Mouse (Mus musculus): ENCODE data around the gene Wdr24.

The Wdr24 gene

DNA sequence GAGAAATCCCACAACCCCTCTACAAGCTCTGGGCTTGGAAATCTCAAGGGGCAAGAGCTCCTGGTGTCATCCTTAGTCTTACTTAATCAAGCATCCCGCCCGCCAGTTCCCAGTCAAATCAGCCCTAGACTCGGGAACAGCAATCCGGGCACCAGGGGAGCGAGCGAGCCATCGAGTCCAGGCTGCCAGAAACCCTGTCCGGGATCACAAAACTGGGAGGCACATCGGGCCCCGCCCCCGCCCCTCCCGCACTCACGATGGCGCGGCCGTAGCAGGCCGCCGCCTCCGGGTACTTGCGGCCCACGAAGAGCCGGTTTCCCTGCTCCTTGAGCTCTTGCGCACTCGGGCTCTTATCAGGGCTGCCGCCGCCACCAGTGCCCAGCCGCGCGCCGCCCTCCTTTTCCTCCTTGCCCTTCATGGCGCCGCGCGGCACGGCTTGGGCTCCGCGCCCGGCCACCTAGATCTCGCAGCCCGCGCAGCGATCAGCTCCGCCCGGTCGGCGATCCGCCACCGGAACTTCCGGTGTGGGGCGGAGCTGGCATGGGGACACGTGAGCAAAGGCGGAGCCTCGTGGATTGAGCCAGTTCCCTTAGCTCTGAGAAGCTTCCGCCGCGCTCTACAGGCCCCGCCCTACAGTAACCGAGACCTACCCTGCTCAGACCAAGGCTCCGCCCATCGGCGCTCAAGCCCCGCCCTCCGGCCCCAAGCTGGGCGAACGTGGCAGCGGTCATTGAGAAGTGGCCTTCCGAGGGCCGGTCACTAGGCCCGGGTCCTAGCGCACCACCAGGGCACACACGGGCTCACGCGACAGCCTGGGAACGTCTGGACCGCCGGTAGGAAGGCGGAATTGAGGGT lies 9.2 kb downstream of the Wdr24 start:
- peak; percentile 99 for DNase-seq

- peak; percentile 96 for DNase-seq
Observed at GRCm38 (mm10) chr17:25833291-25833663, 9.8 kb downstream of the Wdr24 start, which contains the start of gene Stub1. TSS of gene Stub1 (minus strand) at chr17:25833404.

DNA sequence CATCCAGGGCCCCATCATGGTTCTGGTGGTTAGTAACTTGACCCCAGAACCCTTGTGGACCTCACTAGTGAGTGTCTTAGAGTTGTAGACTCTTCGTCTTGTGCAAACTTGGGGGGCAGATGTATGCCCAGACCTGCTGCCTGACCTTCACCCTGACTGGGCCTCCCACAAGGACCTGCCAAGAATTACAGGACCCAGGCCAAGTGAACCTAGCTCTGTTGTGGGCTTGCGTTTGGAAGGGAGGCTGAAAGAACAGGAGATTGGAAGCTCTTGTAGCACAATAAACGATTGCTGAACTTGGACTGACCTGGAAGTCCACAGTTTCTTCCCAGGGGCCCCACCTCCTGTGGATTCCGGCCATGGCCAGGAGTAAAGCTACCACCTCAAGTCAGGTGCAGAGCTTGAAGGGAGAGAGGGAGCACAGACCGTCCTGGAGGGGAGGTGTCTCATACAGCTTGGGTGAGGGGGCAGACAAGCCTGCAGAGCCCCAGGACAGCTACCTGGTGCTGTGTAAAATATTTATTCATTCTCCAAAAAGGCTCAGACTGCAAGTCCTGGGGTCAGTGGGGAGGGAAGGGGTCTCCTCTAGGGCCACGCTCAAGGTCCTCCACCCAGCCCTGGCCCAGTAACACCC lies 10.7 kb downstream of the Wdr24 start:
- no peak for DNase-seq

GRCm38 (mm10) chr17:25834595-25835222 lies 11.3 kb downstream of the Wdr24 start:
- no peak for DNase-seq

GRCm38 (mm10) chr17:25835301-25835700 lies 11.9 kb downstream of the Wdr24 start:
- DNase-seq = no peak

- no peak for DNase-seq
Observed at GRCm38 (mm10) chr17:25835816-25836215, 12.4 kb downstream of the Wdr24 start.

- no peak for DNase-seq
Observed at GRCm38 (mm10) chr17:25836397-25837075, 13.1 kb downstream of the Wdr24 start.

- peak; percentile 84 for DNase-seq
Observed at GRCm38 (mm10) chr17:25837076-25837410, 13.6 kb downstream of the Wdr24 start, which contains the start of gene Rhbdl1. TSS of gene Rhbdl1 (minus strand) at chr17:25837295.

DNA sequence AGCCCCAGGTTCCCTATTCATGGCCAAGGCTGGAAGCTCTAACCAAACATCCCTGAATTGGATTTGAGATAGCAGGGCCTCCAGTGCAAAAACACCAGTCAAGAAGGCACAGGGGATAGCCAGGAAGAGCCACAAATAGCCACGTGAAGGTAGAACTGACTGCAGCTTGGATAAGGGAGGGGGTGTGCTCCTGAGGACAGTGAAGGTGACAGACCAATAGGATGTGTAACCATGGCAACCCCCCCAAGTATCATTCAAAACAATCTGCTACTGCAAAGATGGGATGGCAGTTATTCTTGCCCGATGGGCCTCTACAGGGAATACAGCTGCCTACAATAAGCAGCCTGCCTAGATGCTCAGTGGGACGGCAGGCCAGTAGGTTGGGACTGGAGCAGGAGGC lies 14.1 kb downstream of the Wdr24 start:
- peak; percentile 59 for DNase-seq

GRCm38 (mm10) chr17:25838904-25839303 lies 15.5 kb downstream of the Wdr24 start:
- DNase-seq = no peak

- no peak for DNase-seq
Observed at GRCm38 (mm10) chr17:25839455-25840235, 16.2 kb downstream of the Wdr24 start.

GRCm38 (mm10) chr17:25840519-25840918 lies 17.1 kb downstream of the Wdr24 start:
- no peak for DNase-seq

DNA sequence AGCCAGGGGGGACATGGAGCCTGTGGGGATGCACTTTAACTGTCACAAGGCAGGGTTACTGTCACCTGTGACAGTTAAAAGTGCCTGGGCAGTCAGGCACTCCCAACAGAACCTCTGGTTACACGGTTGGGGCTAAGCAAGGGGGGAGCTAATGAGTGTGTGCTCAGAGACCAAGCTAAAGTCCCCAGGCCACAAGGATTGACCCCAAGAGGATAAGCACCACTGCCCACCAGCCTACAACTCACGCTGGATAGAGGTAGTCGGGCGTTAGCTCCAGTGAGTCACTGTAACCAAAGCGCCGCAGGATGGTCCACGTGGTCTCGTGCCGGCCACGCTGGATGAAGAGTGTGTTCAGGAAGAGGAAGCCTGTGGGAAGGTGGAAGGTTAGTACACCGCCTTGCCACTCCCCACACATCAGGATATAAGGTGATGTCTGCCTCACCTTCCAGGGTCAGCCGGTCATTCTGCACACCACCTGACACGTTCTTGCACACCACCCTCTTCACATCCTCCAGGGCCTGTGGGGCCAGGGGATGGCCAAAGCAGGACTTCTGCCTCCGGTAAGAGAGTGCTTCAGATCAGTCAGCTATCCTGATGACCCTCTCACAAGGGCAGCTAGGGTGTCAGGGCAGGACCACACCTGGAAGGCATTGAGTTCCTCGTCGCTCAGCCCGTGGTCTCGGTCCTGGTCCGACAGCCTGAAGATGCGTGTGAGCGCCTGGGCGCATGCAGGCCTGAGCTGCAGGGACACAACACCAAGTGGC lies 17.9 kb downstream of the Wdr24 start, which contains the start of gene Gm20683:
Gm20683 (minus strand) TSS at position 647 of the 764 bp plus-strand sequence.
- no peak for DNase-seq

DNA sequence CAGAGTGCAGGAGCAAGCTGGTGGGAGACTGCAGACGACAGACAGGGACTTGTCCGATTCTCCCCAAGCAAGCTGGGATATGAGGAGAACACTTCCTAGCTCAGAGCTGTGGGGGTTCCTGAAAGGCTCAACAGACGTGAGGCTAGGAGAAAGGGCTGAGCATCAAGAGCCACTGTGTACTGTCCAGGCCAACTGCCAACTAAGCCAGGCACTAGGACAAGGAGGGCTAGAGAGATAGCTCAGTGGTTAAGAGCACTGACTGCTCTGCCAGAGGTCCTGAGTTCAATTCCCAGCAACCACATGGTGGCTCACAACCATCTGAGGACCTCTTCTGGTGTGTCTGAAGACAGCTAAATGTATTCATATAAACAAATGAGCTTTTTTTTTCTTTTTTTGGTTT lies 19.1 kb downstream of the Wdr24 start:
- DNase-seq = no peak

DNA sequence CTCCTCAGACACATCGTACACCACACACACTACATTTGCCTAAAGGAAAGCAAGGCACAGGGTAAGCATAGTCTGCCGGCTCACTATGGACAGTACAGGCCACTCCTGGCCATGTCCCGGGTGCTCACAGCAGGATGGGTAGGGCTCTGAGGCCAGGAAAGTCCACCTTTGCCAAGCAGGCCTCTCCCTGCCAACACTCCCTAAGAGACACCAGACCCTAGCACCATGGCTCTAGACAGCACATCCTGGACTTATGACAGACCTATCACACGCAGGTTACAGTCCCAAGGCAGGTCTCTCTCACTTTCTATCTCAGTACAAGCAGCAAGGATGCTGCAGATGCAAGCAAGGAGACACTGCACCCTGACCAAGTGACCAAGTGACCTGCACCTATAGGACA lies 19.7 kb downstream of the Wdr24 start:
- no peak for DNase-seq

GRCm38 (mm10) chr17:25843636-25844395 lies 20.4 kb downstream of the Wdr24 start:
- no peak for DNase-seq

- DNase-seq = peak; percentile 97
Observed at GRCm38 (mm10) chr17:25844396-25844901, 21.0 kb downstream of the Wdr24 start, which contains the start of gene Rhot2. TSS of gene Rhot2 (minus strand) at chr17:25844851.

GRCm38 (mm10) chr17:25860229-25860628 lies 36.8 kb downstream of the Wdr24 start:
- no peak for DNase-seq

DNA sequence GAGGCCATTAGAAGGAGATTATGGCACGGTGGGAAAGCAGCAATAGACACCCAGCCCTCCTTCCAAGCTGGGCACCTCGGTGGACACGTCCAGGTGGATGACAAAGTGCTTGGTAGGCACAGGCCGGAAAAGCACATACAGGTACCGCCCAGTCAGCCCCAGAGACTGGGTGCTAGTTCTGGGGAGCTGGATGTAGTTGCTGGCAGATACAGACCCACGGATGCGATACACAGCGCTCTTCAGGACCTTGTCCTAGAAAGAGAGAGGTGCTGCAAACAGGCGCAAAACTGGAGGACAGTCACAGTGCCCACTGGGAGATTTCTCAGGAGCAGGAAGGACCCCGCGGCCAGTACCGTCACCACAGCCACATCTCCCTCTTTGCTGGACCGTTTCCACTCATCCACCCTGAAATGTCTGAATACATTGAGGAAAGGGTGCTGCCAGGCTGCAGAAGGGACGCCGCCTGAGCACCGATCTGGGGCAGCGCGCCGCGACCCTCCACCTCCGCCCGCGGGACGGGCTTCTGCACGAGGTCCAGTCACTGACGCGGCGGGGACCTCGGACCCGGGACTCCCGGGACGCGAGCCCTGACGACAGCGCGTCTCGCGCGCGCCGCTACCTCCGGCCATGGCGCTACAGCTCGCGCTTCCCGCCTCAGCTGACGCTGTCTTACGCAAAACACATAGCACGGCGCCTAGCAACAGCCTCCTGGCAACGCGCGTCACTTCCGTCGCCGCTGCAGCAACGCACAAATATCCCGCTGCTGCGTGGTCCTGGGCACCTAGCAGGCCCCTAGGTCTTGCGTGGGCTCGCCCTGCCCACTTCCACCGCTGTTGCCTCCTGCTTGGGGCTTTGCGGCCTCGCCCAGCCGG lies 37.6 kb downstream of the Wdr24 start, which contains the start of gene Wdr90:
Wdr90 (minus strand) TSS at position 670 of the 872 bp plus-strand sequence.
- peak; percentile 97 for DNase-seq

Data from retina, postnatal 1 day (tissue).